Mouse (Mus musculus): ENCODE results near the gene Cux1. TPM values are rescaled to one million over a fixed set of nuclear protein-coding genes. Genes with fewer than 3 reads are reported as not detected.

The Cux1 gene
- polyA plus RNA-seq, 1 experiment, result 164 TPM

GRCm38 (mm10) chr5:136237607-136238006 is 329.7 kb downstream of the Cux1 start:
- TF ChIP-seq POLR2A (IDR thresholded peaks at IDR 0.05; ENCODE audit: control insufficient read depth, extremely low read depth, insufficient read depth, low read length, poor library complexity) (no peak), CTCF (IDR thresholded peaks at IDR 0.05; ENCODE audit: borderline replicate concordance, control insufficient read depth, extremely low read depth, insufficient read depth, low read length, poor library complexity) (no peak)
- H3K4me3 ChIP-seq (ENCODE audit: control insufficient read depth, insufficient read depth, low read length), result no peak overlapping the region

DNA sequence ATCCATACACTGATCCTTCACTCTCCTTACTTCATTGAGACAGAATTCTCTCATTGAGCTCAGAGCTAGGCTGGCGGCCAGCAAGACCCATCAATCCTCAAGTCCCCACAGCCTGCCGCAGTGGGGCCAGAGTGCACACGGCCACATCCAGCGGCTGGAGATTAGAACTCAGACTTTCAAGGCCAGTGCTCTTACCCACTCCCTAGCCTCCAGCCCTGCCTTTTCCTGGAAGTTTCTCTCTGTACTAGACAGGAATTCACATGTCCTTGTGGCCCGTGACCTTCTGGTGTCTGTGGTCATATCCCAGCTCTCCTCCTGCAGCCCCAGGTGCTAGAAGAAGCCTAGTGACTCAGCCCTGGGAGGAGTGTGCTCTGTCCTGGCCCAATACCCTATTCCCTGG is 330.7 kb downstream of the Cux1 start:
- TF ChIP-seq CTCF (IDR thresholded peaks at IDR 0.05; ENCODE audit: borderline replicate concordance, control insufficient read depth, extremely low read depth, insufficient read depth, low read length, poor library complexity) (no peak), POLR2A (IDR thresholded peaks at IDR 0.05; ENCODE audit: control insufficient read depth, extremely low read depth, insufficient read depth, low read length, poor library complexity) (no peak)
- no peak for DNase-seq
- WGBS, result 93% methylated on average over 5 of the region's 5 CpGs
- Histone ChIP-seq H3K27me3 (ENCODE audit: control insufficient read depth, insufficient read depth, low read length) (no peaks in the 10 kb centered on the region), H3K4me3 (ENCODE audit: control insufficient read depth, insufficient read depth, low read length) (no peak overlapping the region), H3K27ac (ENCODE audit: control insufficient read depth, insufficient read depth, low read length) (no peak overlapping the region), H3K4me1 (replicated peaks; ENCODE audit: control insufficient read depth, insufficient read depth, low read length) (peaks cover 8% of the 10 kb centered on the region), H3K36me3 (ENCODE audit: control insufficient read depth, insufficient read depth, low read length) (no peaks in the 10 kb centered on the region)

More at GRCm38 (mm10) chr5:136237607-136238006, 329.7 kb downstream of the Cux1 start:
- Histone ChIP-seq H3K4me1 (replicated peaks; ENCODE audit: control insufficient read depth, insufficient read depth, low read length) (peaks cover 9% of the 10 kb centered on the region), H3K27ac (ENCODE audit: control insufficient read depth, insufficient read depth, low read length) (no peak overlapping the region), H3K36me3 (ENCODE audit: control insufficient read depth, insufficient read depth, low read length) (no peaks in the 10 kb centered on the region), H3K27me3 (ENCODE audit: control insufficient read depth, insufficient read depth, low read length) (no peaks in the 10 kb centered on the region)
- DNase-seq, result no peak
- WGBS, result 31% methylated on average over 19 of the region's 19 CpGs

- Histone ChIP-seq H3K4me3 (ENCODE audit: control insufficient read depth, insufficient read depth, low read length) (no peak overlapping the region), H3K27ac (ENCODE audit: control insufficient read depth, insufficient read depth, low read length) (no peak overlapping the region), H3K27me3 (ENCODE audit: control insufficient read depth, insufficient read depth, low read length) (no peaks in the 10 kb centered on the region), H3K4me1 (replicated peaks; ENCODE audit: control insufficient read depth, insufficient read depth, low read length) (no peaks in the 10 kb centered on the region), H3K36me3 (ENCODE audit: control insufficient read depth, insufficient read depth, low read length) (no peaks in the 10 kb centered on the region)
- TF ChIP-seq POLR2A (IDR thresholded peaks at IDR 0.05; ENCODE audit: control insufficient read depth, extremely low read depth, insufficient read depth, low read length, poor library complexity) (no peak), CTCF (IDR thresholded peaks at IDR 0.05; ENCODE audit: borderline replicate concordance, control insufficient read depth, extremely low read depth, insufficient read depth, low read length, poor library complexity) (no peak)
- DNase-seq, result no peak
- WGBS, result 82% methylated on average over 4 of the region's 4 CpGs
Observed at GRCm38 (mm10) chr5:136230348-136231035, 336.8 kb downstream of the Cux1 start.

- TF ChIP-seq CTCF (IDR thresholded peaks at IDR 0.05; ENCODE audit: borderline replicate concordance, control insufficient read depth, extremely low read depth, insufficient read depth, low read length, poor library complexity) (no peak), POLR2A (IDR thresholded peaks at IDR 0.05; ENCODE audit: control insufficient read depth, extremely low read depth, insufficient read depth, low read length, poor library complexity) (no peak)
- no peaks in the 10 kb centered on the region for H3K27me3 ChIP-seq (ENCODE audit: control insufficient read depth, insufficient read depth, low read length)
- no peak overlapping the region for H3K4me3 ChIP-seq (ENCODE audit: control insufficient read depth, insufficient read depth, low read length)
- H3K36me3 ChIP-seq (ENCODE audit: control insufficient read depth, insufficient read depth, low read length), result no peaks in the 10 kb centered on the region
- H3K27ac ChIP-seq (ENCODE audit: control insufficient read depth, insufficient read depth, low read length), result no peak overlapping the region
- DNase-seq, result no peak
- 44% methylated on average over 7 of the region's 7 CpGs for WGBS
- H3K4me1 ChIP-seq (replicated peaks; ENCODE audit: control insufficient read depth, insufficient read depth, low read length), result no peaks in the 10 kb centered on the region
Observed at GRCm38 (mm10) chr5:136226246-136226876, 340.9 kb downstream of the Cux1 start.

DNA sequence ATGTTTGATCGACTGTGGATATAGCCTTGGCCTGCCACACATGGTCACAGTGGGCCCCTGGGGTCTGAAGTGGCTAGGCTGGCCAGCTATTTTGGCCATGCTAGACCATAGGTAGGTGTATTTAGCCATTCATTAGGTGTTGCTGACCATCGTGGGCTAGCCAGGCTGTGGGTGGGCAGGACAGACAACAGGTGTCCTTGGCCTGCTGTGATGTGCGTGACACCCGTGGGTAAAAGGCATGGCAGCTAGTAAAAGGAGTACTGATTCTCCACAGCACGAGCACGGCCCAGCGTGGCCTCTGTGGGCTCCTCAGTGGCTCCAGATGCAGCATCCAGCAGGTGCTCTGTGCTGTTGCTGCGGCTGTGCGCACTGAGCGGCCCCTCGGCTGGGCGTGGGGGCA is 348.7 kb downstream of the Cux1 start:
- TF ChIP-seq POLR2A (IDR thresholded peaks at IDR 0.05; ENCODE audit: control insufficient read depth, extremely low read depth, insufficient read depth, low read length, poor library complexity), result no peak
- no peak for TF ChIP-seq CTCF (IDR thresholded peaks at IDR 0.05; ENCODE audit: borderline replicate concordance, control insufficient read depth, extremely low read depth, insufficient read depth, low read length, poor library complexity)
- Histone ChIP-seq H3K4me3 (ENCODE audit: control insufficient read depth, insufficient read depth, low read length) (no peak overlapping the region), H3K4me1 (replicated peaks; ENCODE audit: control insufficient read depth, insufficient read depth, low read length) (no peaks in the 10 kb centered on the region), H3K27ac (ENCODE audit: control insufficient read depth, insufficient read depth, low read length) (no peak overlapping the region), H3K27me3 (ENCODE audit: control insufficient read depth, insufficient read depth, low read length) (no peaks in the 10 kb centered on the region), H3K36me3 (ENCODE audit: control insufficient read depth, insufficient read depth, low read length) (no peaks in the 10 kb centered on the region)
- no peak for DNase-seq
- 84% methylated on average over 12 of the region's 12 CpGs for WGBS

DNA sequence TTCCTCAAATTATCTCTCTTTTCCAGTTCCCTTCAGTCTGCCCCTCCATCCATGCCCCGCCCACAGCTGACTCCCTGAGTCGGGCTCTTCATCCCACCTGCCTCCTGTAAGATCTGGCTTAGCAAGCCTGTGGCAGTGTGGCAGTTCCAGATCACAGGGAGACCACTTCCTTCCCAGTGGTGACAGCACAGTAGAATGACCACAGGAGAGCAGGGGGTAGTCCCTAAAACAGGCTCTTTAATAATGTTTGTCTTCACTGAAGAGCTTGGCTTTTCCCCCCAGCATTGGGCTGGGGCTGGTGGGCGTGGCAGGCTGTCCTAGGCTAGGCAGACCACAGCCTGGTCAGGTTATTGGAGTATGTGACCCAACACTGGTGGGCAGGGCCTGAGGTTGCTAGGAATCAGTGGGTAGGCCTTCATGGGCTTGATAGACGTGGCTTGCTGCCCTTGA is 349.3 kb downstream of the Cux1 start:
- H3K4me3 ChIP-seq (ENCODE audit: control insufficient read depth, insufficient read depth, low read length), result no peak overlapping the region
- H3K27ac ChIP-seq (ENCODE audit: control insufficient read depth, insufficient read depth, low read length), result no peak overlapping the region
- no peaks in the 10 kb centered on the region for H3K4me1 ChIP-seq (replicated peaks; ENCODE audit: control insufficient read depth, insufficient read depth, low read length)
- no peak for TF ChIP-seq CTCF (IDR thresholded peaks at IDR 0.05; ENCODE audit: borderline replicate concordance, control insufficient read depth, extremely low read depth, insufficient read depth, low read length, poor library complexity)
- WGBS, result 54% methylated on average over 4 of the region's 4 CpGs
- DNase-seq, result no peak
- no peaks in the 10 kb centered on the region for H3K27me3 ChIP-seq (ENCODE audit: control insufficient read depth, insufficient read depth, low read length)
- no peaks in the 10 kb centered on the region for H3K36me3 ChIP-seq (ENCODE audit: control insufficient read depth, insufficient read depth, low read length)
